In genomic region chr5:64243666-64244065, GRCm38 (mm10) we compare ENCODE assay signal across 20 mouse cellular contexts.
DNase-seq lines count a peak whose midpoint lies in the region; ATAC-seq and TF ChIP-seq lines count a peak whose summit lies in the region.
"Had no signal": no experiment of that assay in that cellular context is flagged by ENCODE, and none has a peak within 500 bp of the region (broad histone marks: within the 10 kb centered on the region; RNA-seq: fewer than 3 reads in every experiment).

No protein-coding gene starts in this region.

- H3K4me2 ChIP-seq in hindbrain, embryonic 16.5 days (ENCODE audit: low read length), result no peak overlapping the region
- H3K4me2 ChIP-seq in liver, embryonic 12.5 days, result no peak overlapping the region
- no peak overlapping the region for H3K4me2 ChIP-seq in liver, postnatal 0 days (ENCODE audit: low read depth, low read length)
- H3K4me2 ChIP-seq: forebrain, embryonic 15.5 days; hindbrain, embryonic 15.5 days; limb, embryonic 12.5 days; neural tube, embryonic 12.5 days had no signal

- H3K36me3 ChIP-seq in hindbrain, embryonic 10.5 days, result no peaks in the 10 kb centered on the region
- no peaks in the 10 kb centered on the region for H3K36me3 ChIP-seq in hindbrain, embryonic 16.5 days (ENCODE audit: control insufficient read depth, insufficient read depth, low read length)
- no peaks in the 10 kb centered on the region for H3K36me3 ChIP-seq in liver, embryonic 12.5 days
- no peaks in the 10 kb centered on the region for H3K36me3 ChIP-seq in liver, postnatal 0 days (replicated peaks; ENCODE audit: insufficient read depth, low read length)
- H3K36me3 ChIP-seq: forebrain, embryonic 15.5 days; hindbrain, embryonic 15.5 days; limb, embryonic 12.5 days; neural tube, embryonic 12.5 days had no signal

- no peak for TF ChIP-seq CTCF in liver, postnatal 0 days (IDR thresholded peaks at IDR 0.05; ENCODE audit: low read depth)

- no peak overlapping the region for H3K4me3 ChIP-seq in hindbrain, embryonic 10.5 days
- no peak overlapping the region for H3K4me3 ChIP-seq in hindbrain, embryonic 16.5 days (ENCODE audit: low read length)
- H3K4me3 ChIP-seq in liver, embryonic 12.5 days, result no peak overlapping the region
- no peak overlapping the region for H3K4me3 ChIP-seq in liver, postnatal 0 days (ENCODE audit: low read depth, low read length)
- H3K4me3 ChIP-seq: forebrain, embryonic 15.5 days; hindbrain, embryonic 15.5 days; limb, embryonic 12.5 days; megakaryocyte, embryonic 14.5 days; neural tube, embryonic 12.5 days had no signal

- H3K27ac ChIP-seq in hindbrain, embryonic 10.5 days, result peak overlapping the region; percentile 24; the same call in 1 of the 2 replicates
- no peak overlapping the region for H3K27ac ChIP-seq in hindbrain, embryonic 16.5 days (ENCODE audit: low read depth, low read length)
- no peak overlapping the region; the same call in 1 of the 2 replicates for H3K27ac ChIP-seq in liver, embryonic 12.5 days
- no peak overlapping the region; the same call in 1 of the 2 replicates for H3K27ac ChIP-seq in liver, postnatal 0 days (ENCODE audit: low read depth)
- H3K27ac ChIP-seq: forebrain, embryonic 15.5 days; hindbrain, embryonic 15.5 days; limb, embryonic 12.5 days; neural tube, embryonic 12.5 days had no signal

- DNase-seq in heart, adult 11 months, result peak; percentile 87
- no peak for DNase-seq in heart, adult 9 months (ENCODE audit: low spot score in 2 of 2)
- DNase-seq in hindbrain, embryonic 10.5 days (ENCODE audit: low spot score), result no peak
- no peak for DNase-seq in liver, postnatal 0 days
- peak; percentile 63 for DNase-seq in ZHBTc4 (ENCODE audit: low read depth, low spot score)
- no peak for DNase-seq in thymus, postnatal 14 days
- DNase-seq: adrenal gland, postnatal 10 days; cerebellum, adult 11 months; cerebellum, postnatal 25 days; kidney, postnatal 14 days; spleen, adult 18-20 months; thymus, adult 18-20 months had no signal

- no peaks in the 10 kb centered on the region for H3K27me3 ChIP-seq in hindbrain, embryonic 10.5 days (ENCODE audit: insufficient read depth, poor library complexity, severe bottlenecking)
- H3K27me3 ChIP-seq in hindbrain, embryonic 16.5 days (replicated peaks; ENCODE audit: control insufficient read depth, insufficient read depth, low read length), result no peaks in the 10 kb centered on the region
- H3K27me3 ChIP-seq in liver, embryonic 12.5 days (replicated peaks), result no peaks in the 10 kb centered on the region
- H3K27me3 ChIP-seq in liver, postnatal 0 days (ENCODE audit: insufficient read depth, low read length), result no peaks in the 10 kb centered on the region
- H3K27me3 ChIP-seq: CH12.LX; forebrain, embryonic 15.5 days; hindbrain, embryonic 15.5 days; limb, embryonic 12.5 days; megakaryocyte, embryonic 14.5 days; neural tube, embryonic 12.5 days had no signal

- 32% methylated on average over 6 of the region's 6 CpGs for WGBS in hindbrain, embryonic 10.5 days
- 46% methylated on average over 6 of the region's 6 CpGs for WGBS in hindbrain, embryonic 16.5 days
- 44% methylated on average over 6 of the region's 6 CpGs for WGBS in liver, embryonic 12.5 days (ENCODE audit: insufficient replicate concordance)
- WGBS in liver, postnatal 0 days (ENCODE audit: insufficient replicate concordance), result 58% methylated on average over 6 of the region's 6 CpGs

- peaks cover 33% of the 10 kb centered on the region for H3K4me1 ChIP-seq in hindbrain, embryonic 10.5 days (replicated peaks)
- no peaks in the 10 kb centered on the region; the same call in 1 of the 2 replicates for H3K4me1 ChIP-seq in hindbrain, embryonic 16.5 days (ENCODE audit: control insufficient read depth, insufficient read depth, low read depth, low read length)
- H3K4me1 ChIP-seq in liver, embryonic 12.5 days, result peaks cover 60% of the 10 kb centered on the region
- peaks cover 35% of the 10 kb centered on the region for H3K4me1 ChIP-seq in liver, postnatal 0 days (ENCODE audit: insufficient read depth)
- H3K4me1 ChIP-seq: forebrain, embryonic 15.5 days; hindbrain, embryonic 15.5 days had no signal

- no peak for ATAC-seq in hindbrain, embryonic 16.5 days
- ATAC-seq in liver, embryonic 12.5 days, result peak; percentile 35; the same call in 1 of the 2 replicates
- ATAC-seq in liver, postnatal 0 days, result no peak
- ATAC-seq: forebrain, embryonic 15.5 days had no signal

- TF ChIP-seq EP300 in liver, postnatal 0 days (IDR thresholded peaks at IDR 0.05; ENCODE audit: low read depth), result no peak

- H3K9ac ChIP-seq in hindbrain, embryonic 16.5 days (ENCODE audit: low read depth, low read length), result no peak overlapping the region
- no peak overlapping the region for H3K9ac ChIP-seq in liver, embryonic 12.5 days
- H3K9ac ChIP-seq in liver, postnatal 0 days (replicated peaks), result no peak overlapping the region
- H3K9ac ChIP-seq: forebrain, embryonic 15.5 days; hindbrain, embryonic 15.5 days; limb, embryonic 12.5 days; neural tube, embryonic 12.5 days had no signal

- H3K9me3 ChIP-seq in hindbrain, embryonic 10.5 days, result no peaks in the 10 kb centered on the region
- no peaks in the 10 kb centered on the region for H3K9me3 ChIP-seq in hindbrain, embryonic 16.5 days (ENCODE audit: control insufficient read depth, low read length)
- H3K9me3 ChIP-seq in liver, embryonic 12.5 days (replicated peaks), result no peaks in the 10 kb centered on the region
- H3K9me3 ChIP-seq in liver, postnatal 0 days (ENCODE audit: low read length), result no peaks in the 10 kb centered on the region
- H3K9me3 ChIP-seq: forebrain, embryonic 15.5 days; hindbrain, embryonic 15.5 days; limb, embryonic 12.5 days; megakaryocyte, embryonic 14.5 days; neural tube, embryonic 12.5 days had no signal

Comparison
In these comparisons a context has a peak if more than half of its experiments do, and no peak if none do; other contexts are left out.
1. DNase-seq: peak in heart, adult 11 months (single experiment) and ZHBTc4 (single experiment); none in heart, adult 9 months (0 of 2), hindbrain, embryonic 10.5 days (single experiment), liver, postnatal 0 days (single experiment) and thymus, postnatal 14 days (single experiment).